Mouse (Mus musculus): ENCODE measurements around the gene Glra4. TPM values are rescaled to one million over a fixed set of nuclear protein-coding genes. Genes with fewer than 3 reads are reported as not detected.

Glra4 gene
- 1.3 and 1.7 TPM in 2 replicates for polyA plus RNA-seq (2012; rRNA removed)

DNA sequence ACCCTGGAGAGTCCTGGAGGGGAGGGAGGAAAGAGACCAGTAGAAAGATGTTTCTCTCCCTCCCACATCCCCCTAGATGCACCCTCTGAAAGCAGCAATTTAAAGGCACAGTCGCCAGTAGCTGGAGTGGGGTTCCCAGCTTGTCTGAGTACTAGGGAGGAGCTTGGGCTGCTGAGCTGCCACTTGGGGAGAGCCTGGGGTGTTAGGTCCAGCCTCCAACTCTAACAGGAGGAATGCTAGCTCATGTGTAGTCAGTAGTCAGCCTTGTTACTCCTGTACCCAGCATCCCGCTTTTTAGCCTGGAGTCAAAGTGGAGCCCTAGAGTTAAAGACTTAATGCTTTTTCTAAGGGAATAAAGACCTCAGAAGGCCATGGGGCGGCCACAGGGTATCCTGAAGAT, at the start of gene Glra4:
TSS of gene Glra4 (minus strand) at position 101 of the 400 bp plus-strand sequence.
- no peak for DNase-seq (ENCODE audit: extremely low spot score in 1 of 2, low spot score in 1 of 2)

DNA sequence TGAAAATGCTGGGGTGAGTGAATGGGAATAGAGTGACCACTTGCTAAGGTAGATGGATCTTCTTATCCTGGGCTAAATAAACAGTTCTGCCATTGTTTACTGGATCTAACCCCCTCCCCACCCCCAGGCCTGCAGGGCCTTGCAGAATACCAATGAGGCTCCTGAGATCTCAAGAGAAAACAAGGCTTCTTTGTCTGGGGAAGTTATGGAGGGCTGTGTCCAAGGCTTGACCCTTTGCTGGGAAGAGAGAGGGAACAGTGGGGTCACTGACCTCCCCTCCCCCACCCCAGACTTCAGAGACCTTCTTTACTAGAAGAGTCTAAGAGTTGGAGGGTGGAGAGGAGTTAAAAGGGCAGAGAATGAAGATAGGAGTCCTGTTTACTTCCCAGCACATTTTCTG, 48.7 kb upstream of the Glra4 start:
- no peak for DNase-seq (ENCODE audit: extremely low spot score in 1 of 2, low spot score in 1 of 2)

DNA sequence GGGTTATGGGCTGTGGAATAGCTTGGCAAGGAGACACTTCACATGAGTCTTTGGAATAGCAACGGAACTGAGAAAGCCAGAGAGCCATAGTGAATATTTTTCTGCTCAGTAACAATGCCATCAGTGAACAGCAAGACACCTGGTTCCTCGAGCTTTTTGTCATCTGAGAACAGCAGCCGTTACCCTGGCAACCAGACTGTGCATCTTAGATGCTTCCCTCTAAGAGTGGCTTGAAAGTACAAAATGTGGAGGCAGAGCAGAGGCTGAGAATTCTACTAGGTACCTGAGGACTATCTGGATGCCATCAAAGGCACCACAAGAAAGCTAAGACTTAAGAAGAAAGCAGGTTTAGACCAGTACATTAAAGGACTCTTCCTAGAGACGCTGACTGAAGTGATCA, 45.1 kb upstream of the Glra4 start:
- peak in 1 of 2 experiments; percentile 31 for DNase-seq (ENCODE audit: extremely low spot score in 1 of 2, low spot score in 1 of 2)

DNA sequence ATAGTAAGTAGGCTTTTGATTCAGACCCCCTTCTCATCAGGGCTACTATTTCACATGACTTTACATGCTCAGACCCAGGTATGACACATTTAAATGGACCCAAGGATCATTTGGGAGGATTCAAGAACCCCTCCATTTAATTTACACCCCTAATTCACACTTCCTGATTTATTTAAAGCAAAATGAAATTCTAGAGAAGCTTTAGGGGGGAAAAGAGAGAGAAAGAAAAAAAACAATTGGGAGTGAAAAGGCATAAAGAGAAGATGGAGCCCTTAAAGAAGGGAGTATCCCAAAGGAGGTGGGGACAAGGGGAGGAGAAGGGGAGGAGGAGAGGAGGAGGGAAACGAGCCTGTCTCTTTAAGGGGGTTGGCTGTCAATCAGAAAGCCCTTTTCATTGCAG, 42.4 kb upstream of the Glra4 start, which contains the start of gene Plp1:
TSS of gene Plp1 (plus strand) at position 301 of the 400 bp plus-strand sequence.
- no peak for DNase-seq (ENCODE audit: extremely low spot score in 1 of 2, low spot score in 1 of 2)

DNA sequence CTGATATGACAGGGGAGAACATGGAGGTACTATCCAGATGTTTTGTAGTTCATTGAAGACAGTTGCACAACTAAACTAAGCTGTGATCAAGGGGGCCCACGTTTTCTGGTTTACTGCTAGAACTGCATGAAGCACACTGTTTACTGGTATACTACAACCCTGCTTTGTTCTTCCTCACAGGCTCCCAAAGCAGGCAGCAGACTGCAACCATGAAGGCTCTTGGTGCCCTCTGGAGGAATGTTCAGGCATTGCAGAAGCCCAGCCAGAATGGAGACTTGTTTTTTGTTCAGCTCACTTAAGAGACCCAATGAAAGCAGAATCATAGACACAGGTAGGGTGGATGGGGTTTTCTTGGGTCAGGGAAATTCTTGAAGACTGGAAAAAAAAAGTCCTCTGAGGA, 40.3 kb upstream of the Glra4 start:
- peak; percentile 53 to 88 for DNase-seq (ENCODE audit: extremely low spot score in 1 of 2, low spot score in 1 of 2)

DNA sequence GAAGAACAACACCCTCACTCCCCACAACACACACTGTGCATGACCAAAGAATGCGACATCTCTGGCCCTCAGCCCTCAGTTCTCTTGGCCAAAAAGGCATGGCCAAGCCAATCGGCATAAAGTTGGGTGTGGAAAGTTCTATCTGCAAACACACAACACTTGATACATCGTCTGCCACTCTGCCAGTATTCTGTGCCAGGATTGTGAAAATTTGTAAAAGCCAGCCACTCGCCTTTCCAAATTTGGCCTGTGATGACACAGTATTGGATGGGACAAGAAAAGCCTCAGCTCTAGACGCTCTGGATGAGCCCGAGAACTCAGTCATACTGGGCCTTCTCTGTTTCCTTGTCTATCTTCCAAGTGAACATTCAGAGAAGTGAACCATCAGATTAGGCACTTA, 39.8 kb upstream of the Glra4 start:
- DNase-seq (ENCODE audit: extremely low spot score in 1 of 2, low spot score in 1 of 2) = no peak

DNA sequence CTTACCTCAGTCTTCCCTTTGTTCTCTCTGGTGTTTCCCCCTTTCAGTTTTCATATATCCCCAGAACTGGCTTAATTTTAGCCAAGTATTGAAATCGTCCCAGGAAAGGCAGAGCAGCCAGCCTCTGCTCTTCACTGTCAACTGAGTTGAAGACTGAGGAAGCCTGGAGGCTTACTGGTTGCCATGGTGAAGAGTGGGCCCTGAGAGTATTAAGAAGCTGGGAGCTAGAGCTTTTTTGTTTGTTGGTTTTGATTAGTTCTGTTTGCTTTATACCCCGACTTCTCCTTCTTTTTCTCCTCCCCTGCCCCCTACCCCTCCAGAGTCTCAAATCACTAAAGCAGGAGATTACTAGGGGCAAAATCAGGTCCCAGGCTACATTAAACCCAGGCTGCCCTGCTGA, 17.3 kb upstream of the Glra4 start:
- no peak for DNase-seq (ENCODE audit: extremely low spot score in 1 of 2, low spot score in 1 of 2)

DNA sequence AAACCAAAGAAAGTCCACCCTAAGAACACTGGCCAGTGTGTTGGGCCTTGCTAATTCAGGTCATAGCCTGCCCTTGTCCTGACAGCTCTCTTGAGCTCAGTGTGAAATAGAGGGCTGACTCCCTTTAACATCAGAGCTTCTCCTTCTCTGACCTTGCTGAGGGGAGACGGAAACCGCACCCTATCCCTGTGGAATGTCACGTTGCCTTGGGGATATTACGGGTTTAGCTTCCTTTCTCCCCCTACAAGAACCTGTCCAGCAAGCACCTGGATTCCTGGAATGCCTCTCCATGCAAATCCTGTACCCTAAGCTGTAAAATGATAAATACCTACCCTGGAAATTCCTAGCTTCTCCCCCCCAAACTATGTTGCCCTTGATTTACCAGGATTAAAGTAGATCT, 9.5 kb upstream of the Glra4 start:
- DNase-seq (ENCODE audit: extremely low spot score in 1 of 2, low spot score in 1 of 2) = no peak

DNA sequence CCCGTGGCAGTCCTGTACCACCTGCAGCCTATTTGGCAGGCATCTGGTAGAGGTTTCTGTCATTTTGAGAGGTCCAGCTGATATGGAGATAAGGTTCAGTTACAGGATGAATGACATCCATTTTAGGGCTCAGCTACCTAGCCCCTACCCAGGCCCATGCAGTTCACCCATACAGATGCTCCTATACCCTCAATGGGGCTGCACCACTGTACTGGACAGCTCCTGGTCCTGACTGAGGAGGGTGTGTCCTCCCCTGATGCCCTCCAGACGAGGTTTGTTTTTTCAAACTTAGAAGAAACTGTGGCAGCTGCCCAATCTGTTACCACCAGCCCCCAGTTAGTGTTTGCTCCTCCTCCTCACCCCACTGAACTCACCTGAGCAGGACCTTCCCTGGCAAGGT, 679 bp downstream of the Glra4 start:
- no peak for DNase-seq (ENCODE audit: extremely low spot score in 1 of 2, low spot score in 1 of 2)

DNA sequence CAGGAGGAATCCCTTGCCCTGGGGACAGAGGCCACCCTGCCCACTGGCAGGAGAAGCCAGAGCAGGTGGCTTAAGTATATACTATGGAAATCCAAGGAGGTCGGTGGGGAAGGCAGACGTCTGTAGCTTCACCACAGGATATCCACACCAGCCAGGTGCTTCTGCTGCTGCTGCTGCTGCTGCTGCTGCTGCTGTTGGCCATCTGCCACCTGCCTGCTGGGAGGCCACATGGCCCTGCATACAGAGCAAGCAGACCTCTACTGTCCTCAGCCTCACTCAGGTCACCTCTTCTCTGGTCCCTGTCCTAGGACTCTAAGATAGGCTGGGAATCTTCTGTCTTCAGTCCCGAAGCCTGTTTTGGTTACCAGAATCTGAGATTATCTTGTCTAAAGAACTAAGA, 1.9 kb downstream of the Glra4 start:
- no peak for DNase-seq (ENCODE audit: extremely low spot score in 1 of 2, low spot score in 1 of 2)

DNA sequence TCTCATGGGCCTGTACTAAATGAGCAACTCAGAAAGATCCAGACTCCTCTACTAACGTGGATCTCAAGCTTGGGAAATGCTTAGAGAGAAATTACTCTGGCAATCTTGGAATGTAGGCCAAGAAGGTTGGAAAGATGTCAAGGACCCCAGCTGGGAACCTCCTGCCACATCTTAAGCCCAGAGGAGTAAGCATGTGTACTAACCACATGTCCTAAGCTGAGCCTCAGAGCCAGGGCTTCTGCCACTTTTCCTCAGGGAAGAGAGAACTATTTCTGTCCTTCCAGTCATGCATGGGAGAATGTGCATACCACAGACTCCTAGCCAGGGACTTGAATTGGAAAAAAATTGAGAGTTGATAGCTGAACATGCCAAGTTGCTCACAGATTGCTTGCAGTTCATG, 6.9 kb downstream of the Glra4 start:
- no peak for DNase-seq (ENCODE audit: extremely low spot score in 1 of 2, low spot score in 1 of 2)

DNA sequence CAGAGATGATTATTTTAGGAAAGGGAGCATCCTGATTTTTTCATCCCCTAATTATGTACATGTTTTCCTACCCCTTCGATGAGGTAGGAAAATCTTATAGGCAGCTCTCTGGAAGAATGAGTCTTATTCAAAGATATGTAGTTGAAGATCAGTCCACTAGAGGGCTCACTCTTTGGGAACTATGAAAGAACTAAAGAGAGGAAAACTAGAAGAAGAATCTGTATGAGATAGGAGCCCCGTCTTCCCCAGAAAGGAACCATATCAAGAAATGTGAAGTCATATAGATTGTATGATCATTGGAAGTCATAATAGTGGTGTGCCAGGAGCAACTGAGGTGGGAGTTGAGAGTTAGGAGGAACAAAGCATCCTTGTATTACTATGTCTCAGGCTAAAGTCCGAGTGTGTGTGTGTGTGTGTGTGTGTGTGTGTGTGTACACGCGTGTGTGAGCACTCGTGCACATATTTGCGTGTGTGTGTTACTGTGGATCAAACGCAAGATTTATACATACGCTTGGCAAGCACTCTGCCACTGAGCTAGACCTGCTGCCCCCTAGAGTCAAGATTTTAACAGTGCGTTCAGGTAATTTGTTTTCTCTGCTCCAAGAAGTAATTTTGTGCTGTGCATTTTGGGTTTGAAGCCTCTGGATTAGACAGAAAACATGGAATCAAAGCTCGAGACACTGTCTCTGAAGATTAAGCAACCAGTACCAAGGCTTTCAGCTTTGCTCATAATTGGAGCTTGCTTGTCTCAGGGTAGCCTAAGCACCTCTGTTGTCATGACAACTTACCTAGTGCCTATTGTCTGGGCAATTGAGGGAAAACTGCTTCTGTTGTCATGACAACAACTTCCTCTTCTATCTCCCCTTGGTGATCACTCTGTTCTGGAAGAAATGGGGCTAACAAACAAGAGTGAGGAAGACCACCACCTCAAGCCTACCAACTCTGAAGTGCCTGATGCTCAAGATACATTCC, 18.6 kb downstream of the Glra4 start:
- peak in 1 of 2 experiments; percentile 77 for DNase-seq (ENCODE audit: extremely low spot score in 1 of 2, low spot score in 1 of 2)

DNA sequence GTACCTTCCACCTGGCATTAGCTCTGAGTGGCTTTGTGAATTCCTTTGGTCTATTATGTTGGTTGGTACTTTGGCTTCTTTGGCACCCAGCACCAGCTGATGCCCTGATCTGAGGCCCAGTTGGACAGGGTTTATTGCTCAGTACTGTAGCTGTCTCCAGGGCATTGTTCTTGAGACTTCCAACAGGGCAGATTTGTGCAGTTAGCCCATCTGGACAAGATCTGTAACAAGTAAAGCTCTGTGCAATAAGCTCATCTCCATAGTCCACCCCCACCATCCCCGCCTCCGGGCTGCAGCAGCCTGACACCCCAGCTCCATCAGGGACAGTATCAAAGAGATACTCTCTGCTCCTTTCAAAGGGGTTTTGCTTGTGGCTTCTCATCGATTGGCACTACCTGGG, 24.5 kb downstream of the Glra4 start:
- peak in 1 of 2 experiments; percentile 23 for DNase-seq (ENCODE audit: extremely low spot score in 1 of 2, low spot score in 1 of 2)

DNA sequence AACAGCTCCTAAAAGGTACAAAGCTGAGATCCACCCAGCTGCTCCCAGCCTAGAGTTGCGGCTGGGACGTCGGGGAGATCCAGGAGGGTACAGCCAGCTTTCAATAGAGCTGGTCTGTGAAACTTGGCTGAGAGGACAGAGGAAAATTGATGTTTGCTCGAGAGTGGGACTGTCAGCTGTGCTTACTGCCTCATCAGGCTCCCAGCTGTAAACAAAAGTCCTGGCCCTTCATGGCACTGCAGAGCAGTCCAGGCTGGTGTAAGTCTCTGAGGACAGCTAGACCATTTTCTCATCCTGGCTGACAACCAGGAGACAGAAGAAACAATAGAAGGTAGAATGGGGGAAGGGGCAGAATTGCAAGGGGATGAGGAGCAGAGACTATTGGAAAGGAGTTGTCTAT, 30.6 kb downstream of the Glra4 start:
- DNase-seq (ENCODE audit: extremely low spot score in 1 of 2, low spot score in 1 of 2) = no peak

DNA sequence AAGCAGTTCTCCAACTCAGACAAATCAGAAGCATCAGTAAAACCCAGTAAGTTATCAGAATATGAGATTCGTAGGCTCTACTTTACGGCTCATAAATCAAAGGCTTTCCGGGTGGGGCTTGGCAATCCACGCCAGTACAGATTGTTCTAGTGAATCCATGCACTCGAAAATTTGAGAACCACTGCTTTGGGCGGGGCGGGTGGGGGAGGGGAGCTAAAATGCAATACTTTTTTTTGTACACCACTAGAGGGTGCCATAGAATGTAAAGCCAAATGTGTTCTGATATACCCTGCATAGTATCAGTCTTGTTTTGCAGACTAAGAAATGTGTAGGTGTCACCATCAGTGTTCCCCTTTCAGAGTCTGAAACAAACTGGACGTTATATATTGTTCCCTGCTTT, 35.3 kb downstream of the Glra4 start:
- DNase-seq (ENCODE audit: extremely low spot score in 1 of 2, low spot score in 1 of 2) = no peak

DNA sequence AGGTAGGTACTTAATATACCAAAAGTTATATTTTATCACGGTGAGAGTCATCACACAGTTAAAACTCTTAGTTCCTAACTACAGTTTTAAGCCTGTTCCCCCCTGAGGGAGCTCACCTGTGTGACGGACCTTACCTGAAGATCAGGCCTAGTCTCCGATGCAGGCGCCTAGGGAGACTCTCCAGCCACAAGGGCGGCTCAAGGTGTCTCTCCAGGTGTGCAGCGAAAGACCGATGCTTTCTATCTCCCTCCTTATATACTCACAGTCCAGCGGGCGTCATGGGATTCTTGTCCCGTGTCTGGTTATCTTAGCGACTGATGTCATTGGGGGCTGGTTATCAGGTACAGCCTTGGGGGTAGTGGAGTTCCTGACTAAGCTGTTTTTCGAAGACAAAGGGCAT, 36.5 kb downstream of the Glra4 start, which contains the start of gene Morf4l2:
TSS of gene Morf4l2 (minus strand) at position 232 of the 400 bp plus-strand sequence.
- no peak for DNase-seq (ENCODE audit: extremely low spot score in 1 of 2, low spot score in 1 of 2)

DNA sequence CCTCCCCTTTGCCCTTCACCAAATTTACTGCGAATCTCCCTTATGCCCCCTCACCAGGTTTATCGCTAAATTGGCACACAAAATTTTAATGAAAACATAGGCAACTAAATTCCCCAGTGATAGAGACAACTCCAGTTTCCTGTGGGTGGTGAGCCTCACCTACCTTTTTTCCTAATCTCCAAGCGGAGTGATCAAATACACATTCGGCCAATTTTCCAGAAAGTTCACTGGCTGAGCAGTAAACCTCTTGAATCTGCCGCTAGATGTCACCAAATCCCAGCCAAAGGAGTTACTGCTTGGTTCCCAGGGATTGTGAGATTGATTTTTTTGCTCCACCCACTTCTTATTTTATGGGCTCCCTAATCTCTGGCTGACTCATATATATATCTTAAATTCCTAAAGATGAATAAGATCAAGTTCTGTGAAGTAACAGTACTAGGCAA, 37.3 kb downstream of the Glra4 start:
- DNase-seq (ENCODE audit: extremely low spot score in 1 of 2, low spot score in 1 of 2) = peak in 1 of 2 experiments; percentile 78

DNA sequence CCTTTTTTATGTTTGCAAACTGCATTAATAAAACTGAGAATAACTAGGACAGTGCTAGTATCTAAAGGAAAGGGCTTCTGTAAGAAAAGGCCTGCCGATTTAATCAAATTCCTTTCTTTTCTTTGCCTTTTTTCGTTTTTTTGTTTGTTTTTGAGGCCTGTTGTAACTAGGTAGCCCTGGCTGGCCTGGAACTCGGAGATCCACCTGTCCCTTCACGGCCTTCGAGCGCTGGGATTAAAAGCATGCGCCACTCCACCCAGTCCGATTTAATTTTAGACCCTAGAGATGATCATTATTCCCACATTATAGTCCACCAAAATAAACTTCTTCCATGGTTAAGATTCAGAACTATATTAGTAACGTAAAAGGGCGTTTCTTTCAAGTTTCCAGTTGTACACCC, 37.7 kb downstream of the Glra4 start:
- peak in 1 of 2 experiments; percentile 17 for DNase-seq (ENCODE audit: extremely low spot score in 1 of 2, low spot score in 1 of 2)

DNA sequence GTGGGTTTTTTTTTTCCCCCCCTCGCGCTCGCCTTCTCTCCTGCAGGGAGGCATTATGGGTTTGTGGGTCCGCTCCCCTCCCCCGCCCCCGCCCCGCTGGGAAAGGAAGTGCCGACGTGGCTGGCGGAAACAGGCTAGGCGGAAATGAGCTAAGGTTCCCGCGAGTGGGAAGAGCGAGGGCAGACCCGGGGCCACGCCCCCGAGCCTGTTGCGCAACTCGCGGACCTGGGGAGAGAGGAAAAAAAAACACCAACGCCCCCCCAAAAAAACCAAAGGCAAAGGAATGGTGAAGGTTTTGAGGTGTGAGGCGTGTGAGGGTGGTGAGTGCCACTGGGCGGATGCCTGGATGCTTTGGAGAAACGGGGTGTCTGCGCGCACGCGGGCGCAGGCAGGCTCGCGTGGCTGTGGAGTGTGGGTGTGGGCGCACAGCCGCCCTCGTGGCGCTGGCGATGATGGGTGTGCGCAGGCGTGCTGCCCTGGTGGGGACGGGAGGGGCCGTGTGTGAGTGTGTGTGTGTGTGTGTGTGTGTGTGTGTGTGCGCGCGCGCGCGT, 38.2 kb downstream of the Glra4 start:
- DNase-seq (ENCODE audit: extremely low spot score in 1 of 2, low spot score in 1 of 2) = peak in 1 of 2 experiments; percentile 61

DNA sequence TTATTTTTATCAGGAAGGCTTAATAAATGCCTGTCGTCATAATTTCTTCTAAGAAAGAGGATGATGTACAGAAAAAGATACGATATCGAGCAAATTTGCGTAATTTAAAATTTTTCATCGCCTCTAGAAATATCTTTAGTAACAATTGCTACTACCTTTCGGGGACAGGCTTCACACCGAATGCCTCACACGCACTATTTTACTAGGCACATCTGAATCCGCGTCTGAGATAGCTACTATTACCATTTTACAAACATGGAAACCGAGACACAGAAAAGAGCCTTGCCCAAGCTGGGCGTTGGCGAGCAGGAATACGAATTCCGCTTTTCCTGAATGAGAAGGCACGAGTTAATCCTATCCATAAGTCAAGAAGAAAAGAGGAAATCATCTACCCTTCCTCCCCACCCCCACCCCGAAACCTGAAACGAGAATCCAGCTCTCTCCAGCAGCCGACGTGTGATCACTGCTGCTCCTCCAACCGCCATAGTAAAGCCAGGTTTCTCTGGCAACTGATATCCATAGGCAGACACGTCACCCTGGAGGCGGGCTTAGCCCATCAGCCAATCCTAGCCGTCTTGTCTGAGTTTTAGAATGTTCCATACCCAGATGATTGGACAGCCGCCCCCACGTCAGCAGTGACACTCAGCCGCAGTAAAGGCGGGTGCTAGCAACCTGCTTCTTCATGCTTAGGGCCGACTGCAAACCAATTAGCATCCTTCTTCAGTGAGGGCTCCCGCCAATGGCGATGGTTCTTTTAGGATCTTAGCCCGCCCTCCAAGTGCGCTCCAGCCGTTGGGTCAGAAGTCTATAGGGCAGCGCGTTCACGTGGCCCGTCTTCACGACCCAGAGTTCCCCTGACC, 38.9 kb downstream of the Glra4 start:
- peak; percentile 94 to 98 for DNase-seq (ENCODE audit: extremely low spot score in 1 of 2, low spot score in 1 of 2)
